Mouse (Mus musculus) adrenal gland, adult 2 months (tissue): ENCODE data around the gene Rbfox3. TPM values are rescaled to one million over a fixed set of nuclear protein-coding genes. Genes with fewer than 3 reads are reported as not detected.
A peak's percentile ranks its signal among the peaks of the same experiment; 100 is the strongest.

Source experiments
- DNase-seq: peaks from one replicate; pipeline ENCODE4 v3.0.0; 2021
- polyA plus RNA-seq: library from polyadenylated mRNA; depleted of rRNA; stranded (reverse); fragments of >200 nt; gene quantifications from 2 replicates; pipeline ENCODE4 v1.2.3, GENCODE M21; 2012
- total RNA-seq, 2 experiments: library from RNA; stranded (reverse); gene quantifications; 2 replicates each; pipeline ENCODE4 v1.2.3; 2021

Gene Rbfox3
- total and polyA plus RNA-seq, 3 experiments = 3.3 to 7.8 (median 4.2) TPM

- DNase-seq = no peak
These were observed 183.3 kb downstream of the Rbfox3 start for GRCm38 (mm10) chr11:118728083-118728551.

- no peak for DNase-seq
These were observed 185.0 kb downstream of the Rbfox3 start for GRCm38 (mm10) chr11:118726430-118726829.

GRCm38 (mm10) chr11:118724423-118724822 is 187.0 kb downstream of the Rbfox3 start:
- no peak for DNase-seq

DNA sequence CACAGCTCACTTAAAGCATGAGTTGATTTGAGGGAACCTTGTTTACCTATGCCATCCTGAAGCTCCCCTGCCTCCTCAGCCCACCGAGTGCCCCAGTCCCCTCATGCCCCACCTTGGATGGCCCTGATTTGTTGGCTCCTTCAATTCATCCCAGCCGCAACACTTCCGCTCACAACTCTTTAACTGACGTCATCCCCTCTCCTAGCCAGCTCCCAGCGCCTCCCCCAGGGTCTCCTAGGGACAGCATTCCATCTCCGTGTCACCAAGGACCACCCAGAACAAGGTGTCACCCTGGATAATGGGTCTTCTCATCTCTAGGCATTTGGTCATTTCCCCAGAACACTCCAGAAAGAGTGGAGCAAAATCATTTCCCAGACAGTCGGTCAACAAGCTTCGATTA is 188.2 kb downstream of the Rbfox3 start:
- DNase-seq = no peak

- DNase-seq = no peak
These were observed 189.5 kb downstream of the Rbfox3 start for GRCm38 (mm10) chr11:118721898-118722297.

DNA sequence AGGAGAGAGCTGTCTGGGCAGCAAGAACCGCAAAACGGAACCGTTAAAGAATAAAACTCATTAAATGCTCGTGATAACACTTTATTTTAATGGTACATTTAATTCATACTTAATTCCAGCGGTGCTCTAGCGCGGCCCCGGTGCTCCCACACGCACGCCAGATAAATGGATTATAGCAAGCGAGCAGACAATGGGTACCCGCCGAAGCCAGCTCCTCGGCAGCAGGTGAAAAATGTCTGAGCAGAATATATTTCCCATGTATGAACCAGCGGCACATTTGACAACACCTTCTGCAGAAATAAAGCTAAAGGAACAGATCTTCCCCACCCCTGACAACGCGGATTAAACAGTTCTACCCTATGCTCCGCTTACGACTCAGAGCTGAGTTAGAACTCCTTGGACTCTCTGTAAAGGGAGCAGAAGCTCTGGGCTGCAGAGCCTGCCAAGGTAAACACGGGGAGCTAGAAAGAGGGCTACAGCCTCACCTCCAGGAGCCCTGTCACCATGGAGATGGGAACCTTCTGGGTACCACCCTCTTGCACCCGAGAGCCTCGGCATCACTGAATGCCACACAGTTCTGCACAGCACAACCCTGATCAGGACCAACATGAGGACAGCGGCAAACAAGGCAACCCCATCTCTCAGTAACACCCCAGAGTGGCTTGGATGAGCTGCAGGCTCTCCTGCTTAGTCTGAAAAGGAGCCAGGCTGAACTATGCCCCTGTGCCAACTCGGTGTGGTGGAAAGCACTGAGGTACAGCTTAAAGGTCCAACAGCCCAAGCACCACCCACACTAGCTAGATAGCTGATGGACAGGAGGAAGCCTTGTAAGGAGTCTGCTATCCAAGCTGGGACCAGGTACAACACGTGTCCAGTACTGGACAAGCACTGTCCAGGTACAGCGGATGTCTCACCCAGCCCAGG is 196.5 kb downstream of the Rbfox3 start:
- DNase-seq = no peak

- DNase-seq = no peak
These were observed 198.6 kb downstream of the Rbfox3 start for GRCm38 (mm10) chr11:118712761-118713160.

DNA sequence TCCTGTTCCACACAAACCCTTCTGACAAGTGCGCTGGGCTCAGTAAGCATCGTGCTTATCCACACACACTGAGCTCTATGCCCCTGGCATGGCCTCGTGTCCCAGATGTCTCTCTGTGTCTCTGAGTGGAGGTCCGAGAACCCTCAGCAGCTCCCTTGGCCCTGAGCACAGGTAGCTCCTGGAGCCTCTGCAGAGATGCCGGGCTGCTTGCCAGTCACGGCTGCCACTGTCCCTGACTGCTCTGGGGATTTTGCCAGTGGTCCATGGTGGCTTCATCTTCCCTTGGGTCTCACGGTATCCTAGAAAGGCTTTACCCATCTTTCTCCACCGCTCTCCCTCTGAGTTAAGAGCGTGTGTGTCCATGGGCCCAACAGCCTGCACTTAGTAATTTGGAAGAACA is 199.3 kb downstream of the Rbfox3 start:
- no peak for DNase-seq

DNA sequence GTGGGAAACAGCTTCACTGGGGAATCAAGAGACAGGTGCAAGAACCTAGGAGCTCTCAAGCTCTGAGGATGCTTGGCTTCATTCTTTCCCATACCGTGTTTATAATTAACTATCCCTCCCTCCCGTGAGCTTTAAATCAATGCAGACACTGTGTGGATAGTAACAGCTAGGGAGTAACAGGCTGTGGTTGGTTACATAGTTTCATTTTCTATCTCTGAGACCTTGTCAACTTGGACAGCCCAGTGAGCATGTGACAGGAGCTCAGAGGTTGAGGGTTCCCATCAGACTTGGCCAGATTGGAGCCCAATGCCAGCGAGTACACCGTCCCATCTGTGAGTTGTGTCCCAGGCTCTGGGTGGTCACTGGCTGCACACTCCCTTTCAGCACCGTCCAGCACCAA is 201.4 kb downstream of the Rbfox3 start:
- DNase-seq = no peak

- no peak for DNase-seq
These were observed 215.0 kb downstream of the Rbfox3 start for GRCm38 (mm10) chr11:118696226-118696930.

DNA sequence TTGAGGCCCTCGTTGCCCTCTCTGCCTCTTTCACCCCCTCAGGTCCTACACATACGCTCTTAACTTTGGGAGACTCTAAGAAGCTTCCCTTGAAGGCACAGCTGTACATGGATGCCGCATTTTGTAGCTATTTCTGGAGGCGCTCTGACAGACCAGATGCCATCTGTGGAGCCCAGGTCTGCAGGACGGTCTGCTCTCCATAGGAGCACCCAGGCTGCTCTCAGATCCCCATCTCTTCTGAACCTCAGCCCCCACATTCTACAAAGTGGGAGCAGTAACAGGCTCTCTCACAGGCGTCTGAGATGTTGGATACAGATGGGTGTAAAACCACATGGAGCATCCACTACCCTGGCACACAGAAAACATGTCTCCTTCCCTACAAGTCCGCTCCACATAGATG is 218.1 kb downstream of the Rbfox3 start:
- no peak for DNase-seq

- DNase-seq = no peak
These were observed 221.1 kb downstream of the Rbfox3 start for GRCm38 (mm10) chr11:118690262-118690661.

GRCm38 (mm10) chr11:118685397-118685796 is 226.0 kb downstream of the Rbfox3 start:
- DNase-seq = no peak

DNA sequence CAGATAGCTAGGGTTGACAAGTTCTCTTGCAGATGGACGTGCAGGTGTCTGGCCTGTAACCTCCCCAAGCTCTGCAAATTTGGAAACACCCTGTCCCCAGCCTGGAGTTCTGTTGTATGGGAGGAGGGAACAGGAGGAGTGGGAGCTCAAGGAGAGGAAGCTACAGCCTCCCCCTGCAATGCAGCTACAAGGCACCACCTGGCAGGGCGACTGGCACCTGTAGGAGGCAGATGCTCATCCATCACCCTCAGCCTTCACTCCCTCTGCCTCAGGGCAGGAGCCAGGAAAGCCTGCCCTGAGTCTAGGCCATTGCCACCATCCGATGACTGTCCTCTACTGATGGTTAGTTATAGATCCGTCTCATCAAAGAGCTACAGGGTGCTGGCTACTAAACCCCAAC is 226.7 kb downstream of the Rbfox3 start:
- no peak for DNase-seq

- no peak for DNase-seq
These were observed 230.7 kb downstream of the Rbfox3 start for GRCm38 (mm10) chr11:118680699-118681098.

DNA sequence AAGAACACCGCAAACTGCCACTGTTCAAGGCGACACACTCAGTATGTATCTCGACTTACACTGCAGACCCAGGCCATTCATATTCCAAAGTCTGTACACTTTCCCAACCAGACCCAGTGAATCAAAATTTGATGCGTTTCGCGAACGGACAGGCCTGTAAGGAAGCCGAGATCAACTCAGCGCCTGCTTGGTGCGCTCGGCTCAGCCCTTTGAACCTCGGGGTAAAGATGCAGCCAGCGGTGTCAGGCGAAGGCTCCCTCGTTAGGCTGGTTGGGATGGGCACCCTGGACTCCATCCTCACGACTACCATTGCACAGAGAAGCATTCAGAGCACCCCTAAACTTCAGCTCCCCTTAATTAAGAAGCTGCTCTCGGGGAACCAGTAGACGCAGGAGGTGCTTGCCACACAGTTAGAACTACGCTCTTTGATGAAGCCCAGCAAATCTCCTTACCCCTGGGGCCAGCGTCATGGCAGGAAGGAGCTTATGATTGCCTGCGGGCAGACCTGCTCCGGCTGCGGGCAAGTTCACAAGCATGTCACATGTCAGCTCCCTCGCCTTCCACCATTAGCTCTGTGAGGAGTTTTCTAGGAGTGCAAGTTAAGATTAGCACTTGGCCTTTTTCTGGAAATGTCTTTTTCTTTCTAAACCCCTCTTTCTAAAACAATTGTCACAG is 231.5 kb downstream of the Rbfox3 start:
- DNase-seq = no peak

DNA sequence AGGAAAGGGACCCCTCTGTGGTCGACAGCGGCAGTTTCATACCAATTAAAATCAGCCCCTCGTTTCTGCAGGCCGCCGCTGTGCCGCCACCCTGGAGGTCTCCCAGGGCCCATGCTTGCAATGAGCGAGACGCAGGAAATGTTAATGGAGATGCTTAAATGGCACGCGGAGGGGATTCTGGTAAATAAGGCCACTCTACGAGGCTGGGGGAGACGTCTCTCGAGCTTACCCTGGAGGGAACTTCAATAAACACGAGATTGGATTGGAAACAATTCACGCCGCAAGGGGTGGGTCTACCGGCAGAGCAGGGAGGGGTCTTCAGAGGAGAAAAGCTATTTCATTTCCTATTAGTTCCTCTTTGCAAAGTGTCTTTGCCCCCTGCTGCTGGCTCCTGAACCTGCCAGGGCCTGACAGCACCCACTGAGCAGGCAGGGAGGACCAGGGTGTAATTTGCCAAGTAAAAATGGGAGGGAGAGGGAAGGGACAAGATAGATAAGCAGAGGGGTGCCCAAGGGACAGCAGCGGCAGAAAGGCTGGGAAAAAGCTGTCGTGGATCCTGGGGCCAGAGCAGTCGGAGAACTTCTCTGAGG is 232.8 kb downstream of the Rbfox3 start:
- DNase-seq = no peak

GRCm38 (mm10) chr11:118677277-118677676 is 234.1 kb downstream of the Rbfox3 start:
- no peak for DNase-seq

GRCm38 (mm10) chr11:118676364-118676763 is 235.0 kb downstream of the Rbfox3 start:
- DNase-seq = no peak

GRCm38 (mm10) chr11:118671958-118672357 is 239.4 kb downstream of the Rbfox3 start:
- no peak for DNase-seq

- no peak for DNase-seq
These were observed 240.2 kb downstream of the Rbfox3 start for GRCm38 (mm10) chr11:118671216-118671615.

DNA sequence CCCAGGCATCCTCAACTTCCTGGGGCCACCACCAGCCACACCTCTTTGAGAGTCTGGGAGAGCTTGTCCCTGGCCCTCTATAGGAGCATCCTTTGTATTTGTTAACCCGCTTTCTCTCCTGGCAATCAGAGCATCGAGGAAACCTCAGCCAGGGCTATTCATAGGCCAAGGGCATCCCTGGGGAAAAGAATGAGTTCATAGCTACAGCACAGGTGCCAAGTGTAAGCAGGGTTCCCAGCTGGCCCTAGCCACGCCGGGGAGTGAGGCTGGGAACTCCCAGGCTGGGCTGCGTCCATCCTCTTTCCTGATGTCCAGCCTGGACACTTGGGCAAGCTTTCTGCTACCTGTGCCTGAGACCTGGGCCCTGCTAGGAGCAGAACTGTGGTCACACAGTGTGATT is 241.6 kb downstream of the Rbfox3 start:
- DNase-seq = peak; percentile 38
